Mouse (Mus musculus) layer of hippocampus, adult 8-10 months (tissue): ENCODE data around the gene Slc35f2. TPM values are rescaled to one million over a fixed set of nuclear protein-coding genes. Genes with fewer than 3 reads are reported as not detected.
A peak's percentile ranks its signal among the peaks of the same experiment; 100 is the strongest.

Experiments
- DNase-seq, 2 experiments: peaks; one replicate each; pipeline ENCODE4 v3.0.0; 2022; ENCODE audit warnings: low spot score in 2 of 2
- total RNA-seq, 4 experiments: library from RNA; stranded (reverse); gene quantifications; 2 replicates each; pipeline ENCODE4 v1.2.4; 2022

The Slc35f2 gene
- total RNA-seq, 4 experiments from 2014 or later = 3.9 to 4.4 (median 4.1) TPM

DNA sequence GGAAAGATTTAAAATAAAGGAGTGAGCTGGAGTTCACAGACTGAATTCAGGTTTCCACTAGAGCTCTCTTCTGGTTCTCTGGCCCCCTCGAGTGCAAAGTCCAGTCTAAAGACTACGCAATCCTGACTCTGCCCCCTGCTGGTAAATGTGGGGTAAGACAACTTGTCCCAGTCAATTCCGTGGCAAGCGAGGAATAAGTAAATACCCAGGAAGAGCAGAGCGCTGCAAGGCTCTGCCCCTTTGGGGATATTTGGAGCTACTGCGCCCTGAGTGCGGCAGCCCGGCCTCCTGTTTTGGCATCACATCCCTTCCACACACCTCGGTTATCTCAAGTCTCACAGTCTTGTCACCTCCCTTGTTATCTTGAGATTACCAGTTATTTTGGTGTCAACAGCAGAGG lies 54.0 kb downstream of the Slc35f2 start:
- DNase-seq = no peak

DNA sequence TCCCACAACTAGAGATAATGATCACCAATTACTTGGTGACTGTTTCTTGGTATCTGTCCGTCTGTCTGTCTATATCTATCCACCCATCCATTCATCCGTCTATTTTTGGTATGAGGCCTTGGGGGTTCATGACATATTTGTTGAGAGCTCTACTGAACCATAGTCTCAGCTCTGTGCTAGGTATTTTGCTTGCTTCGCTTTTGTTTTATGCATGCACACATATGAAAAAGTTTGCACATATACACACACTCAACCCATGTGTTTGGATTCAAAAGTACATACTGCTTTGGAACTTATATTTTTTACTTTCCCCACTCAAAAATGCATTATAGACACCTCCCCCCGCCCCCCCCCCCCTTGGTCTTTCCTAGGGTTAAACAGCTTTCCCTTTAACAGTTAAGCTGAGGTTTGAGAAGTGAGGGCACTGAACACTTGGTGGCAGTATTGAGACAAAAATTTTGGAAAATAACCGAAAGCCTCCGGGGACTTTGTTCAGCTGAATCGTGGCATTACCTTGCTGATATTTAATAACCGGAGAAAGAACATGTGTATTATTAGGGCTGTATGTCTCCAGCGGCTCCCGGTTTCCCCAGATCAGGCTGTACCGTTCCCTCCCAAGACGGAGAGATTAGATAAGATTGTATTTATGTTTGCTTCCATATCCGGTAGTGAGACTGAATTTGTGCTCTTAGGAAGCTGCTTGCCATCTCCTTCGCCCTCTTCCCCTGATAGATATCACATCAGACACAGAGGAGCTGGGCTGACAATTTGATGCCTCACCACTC lies 57.9 kb downstream of the Slc35f2 start:
- DNase-seq = peak; percentile 25 to 68

DNA sequence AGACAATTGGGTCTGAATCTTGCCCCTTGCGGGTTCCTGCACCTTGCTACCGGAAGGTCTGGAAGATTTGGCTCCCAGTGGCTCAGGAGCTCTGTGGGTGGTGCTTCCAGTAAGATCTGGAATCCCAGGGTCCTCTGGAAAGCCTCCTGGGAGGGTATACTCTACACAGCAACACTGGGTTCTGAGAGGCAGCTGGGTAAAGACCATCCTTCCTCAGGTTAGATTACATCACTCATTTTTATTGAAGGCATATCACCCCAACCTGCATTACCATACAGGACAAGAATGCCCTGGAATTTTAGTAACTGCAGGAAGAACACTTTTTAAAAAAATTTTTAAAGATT lies 58.5 kb downstream of the Slc35f2 start:
- no peak for DNase-seq

DNA sequence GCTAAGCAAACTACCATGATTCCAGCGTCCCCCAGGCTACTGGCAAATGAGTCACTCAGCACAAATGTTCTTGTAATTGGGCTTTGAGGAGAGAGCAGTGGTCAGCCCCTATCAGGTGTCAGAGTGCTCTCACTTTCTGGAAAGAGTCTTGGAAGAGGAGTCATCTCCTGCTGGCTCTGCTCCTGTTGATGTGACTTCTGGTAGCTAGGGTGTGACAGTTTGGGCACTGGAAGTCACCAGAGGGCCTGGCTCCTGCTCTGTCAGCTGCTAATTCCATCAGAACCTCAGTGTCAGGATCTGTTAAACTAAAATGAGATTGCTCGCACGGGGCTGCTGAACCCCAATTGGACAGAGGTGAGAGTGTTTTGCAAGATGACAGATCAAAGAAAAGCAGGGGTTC lies 63.7 kb downstream of the Slc35f2 start:
- no peak for DNase-seq

DNA sequence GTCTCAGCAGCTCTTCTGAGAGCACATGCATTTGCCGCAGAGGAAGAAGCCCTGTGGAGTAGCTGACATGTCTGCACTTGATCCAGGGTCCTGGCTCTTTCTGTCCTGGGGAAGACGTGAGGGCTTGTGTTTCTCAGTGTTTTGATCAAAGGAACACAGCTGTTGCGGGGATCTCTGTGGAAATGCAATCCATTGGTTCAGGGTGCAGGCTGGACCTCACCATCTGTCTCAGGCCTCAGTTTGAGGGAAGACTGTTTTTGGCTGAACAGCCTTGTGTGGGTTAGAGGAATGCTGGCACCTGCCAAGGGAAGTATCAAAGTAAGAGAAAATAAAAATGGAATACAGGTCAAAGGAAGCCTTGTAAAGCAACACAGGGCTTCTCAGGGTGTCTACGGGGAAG lies 64.6 kb downstream of the Slc35f2 start:
- no peak for DNase-seq

DNA sequence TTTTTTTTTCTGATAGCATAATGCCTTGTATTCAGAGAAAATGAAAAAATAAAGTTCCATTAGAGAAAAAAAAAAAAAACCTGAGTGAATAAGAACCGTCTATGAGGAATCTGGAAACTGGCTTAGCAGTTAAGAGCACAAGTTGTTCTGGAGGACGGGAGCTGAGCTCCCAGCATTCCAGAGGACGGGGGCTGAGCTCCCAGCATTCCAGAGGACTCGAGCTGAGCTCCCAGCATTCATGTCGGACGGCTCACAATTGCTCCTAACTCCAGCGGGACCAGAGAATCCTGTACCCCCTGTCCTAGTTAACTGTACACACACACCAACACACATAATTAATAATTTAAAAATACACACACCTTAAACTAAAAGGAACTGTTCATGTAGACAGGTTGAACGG lies 67.5 kb downstream of the Slc35f2 start:
- no peak for DNase-seq

DNA sequence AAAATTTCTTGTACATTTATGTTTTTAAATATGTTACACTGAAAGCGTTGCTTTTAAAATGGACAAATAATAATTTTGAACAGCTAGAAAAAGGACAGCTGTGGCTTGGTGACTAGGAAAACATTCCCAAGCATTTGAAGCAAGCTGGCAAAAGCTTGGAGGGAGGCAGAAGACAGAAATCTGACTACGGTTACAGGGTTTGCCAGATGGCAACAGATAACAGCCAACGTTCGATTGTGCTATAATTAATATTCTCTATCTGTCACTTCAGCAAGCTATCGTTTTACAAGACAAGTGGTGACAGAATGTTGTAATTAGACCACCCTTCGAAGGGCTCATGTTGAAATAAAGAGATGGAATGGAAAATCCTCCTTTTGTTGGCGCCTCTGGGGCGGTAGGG lies 77.2 kb downstream of the Slc35f2 start:
- peak; percentile 47 to 69 for DNase-seq

DNA sequence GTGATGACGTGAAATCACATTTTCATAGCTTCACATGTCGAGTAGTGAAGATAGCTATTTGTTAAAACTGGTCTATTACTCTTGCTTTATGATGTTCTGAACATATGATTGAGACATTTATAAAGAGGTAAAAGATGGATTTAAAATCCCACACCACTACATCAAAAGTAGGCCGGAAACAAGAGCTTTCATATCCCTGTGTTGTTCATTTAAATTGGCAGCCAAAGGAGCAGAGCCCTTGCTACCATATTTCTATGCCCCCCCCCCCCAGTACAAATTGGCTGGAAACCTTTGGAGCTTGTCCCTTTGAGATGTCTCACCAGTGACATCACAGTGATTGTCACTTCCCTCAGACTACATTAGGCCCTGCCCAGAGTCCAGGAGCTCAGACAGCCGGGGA lies 78.5 kb downstream of the Slc35f2 start, which contains the start of gene Sln:
TSS of gene Sln (plus strand) at position 301 of the 400 bp plus-strand sequence.
- DNase-seq = no peak

DNA sequence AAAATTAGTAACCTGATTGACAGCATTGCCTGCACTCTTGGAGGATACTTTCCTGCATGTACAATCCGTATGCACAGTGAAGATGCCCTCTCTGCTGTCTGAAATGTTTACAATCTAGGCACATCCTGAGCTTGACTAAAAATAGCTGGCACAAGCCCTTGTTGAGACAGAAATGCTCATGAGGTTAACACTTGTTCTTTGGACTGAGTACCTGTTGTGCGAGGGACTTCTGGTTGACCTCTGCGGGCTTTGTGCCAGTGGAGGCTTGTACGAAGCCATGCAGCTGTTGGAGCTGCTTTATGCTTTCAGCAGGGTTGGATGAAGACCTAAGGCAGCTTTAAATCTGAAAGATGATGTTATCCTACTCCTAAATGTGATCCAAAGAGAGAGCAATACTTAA lies 80.8 kb downstream of the Slc35f2 start:
- DNase-seq = no peak

DNA sequence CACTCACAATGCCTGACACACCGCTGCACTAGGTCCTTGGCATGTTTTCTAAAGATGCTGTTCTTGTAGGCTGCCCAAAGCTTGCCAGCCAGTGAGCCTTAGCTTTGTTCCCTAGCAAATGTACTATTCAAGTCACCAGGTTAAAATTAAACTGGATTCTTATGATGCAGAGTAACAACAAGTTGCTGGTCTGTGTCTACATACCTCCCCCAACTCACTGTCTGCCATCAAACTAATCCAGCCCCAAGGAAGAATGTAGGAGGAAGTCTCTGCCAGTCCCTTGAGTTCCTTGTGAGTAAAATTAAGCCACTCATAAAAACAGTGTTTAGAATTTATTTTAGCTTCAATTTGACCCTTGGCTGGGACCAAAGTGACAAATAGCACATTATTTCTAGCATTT lies 82.3 kb downstream of the Slc35f2 start:
- no peak for DNase-seq

DNA sequence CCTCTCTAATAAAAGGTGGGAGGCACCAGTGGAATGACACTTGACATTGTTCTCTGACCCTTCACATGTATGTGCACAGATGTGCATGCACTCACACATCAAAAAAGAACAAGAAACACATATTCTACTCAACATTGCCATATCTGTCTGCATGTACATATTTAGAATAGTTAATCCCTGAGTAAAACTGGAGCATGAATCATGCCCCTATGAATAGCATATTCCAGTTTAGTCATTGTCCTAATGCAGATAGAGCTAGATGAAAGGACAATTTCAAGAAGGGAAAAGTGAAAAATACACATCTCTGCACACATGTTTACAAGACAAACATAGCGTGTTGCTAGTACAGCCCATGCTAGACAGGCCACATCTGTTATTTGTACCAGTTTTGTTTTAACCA lies 83.2 kb downstream of the Slc35f2 start:
- DNase-seq = no peak

DNA sequence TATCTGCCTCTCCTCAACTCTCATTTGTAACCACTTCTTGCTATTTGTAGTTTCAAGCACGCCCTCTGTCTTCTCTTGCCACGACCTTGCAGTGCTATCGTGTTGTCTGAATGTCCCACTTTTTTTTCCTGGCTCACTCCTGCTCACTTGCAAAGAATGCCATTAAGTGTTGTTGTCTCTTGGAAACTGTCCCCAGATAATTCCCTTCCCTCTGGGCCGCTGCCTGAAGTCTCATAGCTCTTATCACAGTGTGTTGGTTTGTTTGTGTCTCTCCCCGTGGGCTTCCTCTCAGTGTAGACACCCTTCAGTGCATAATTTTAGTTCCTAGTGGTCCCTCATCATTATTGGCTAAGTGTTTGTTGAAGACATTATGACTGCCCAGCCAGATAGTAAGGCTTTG lies 86.5 kb downstream of the Slc35f2 start:
- no peak for DNase-seq

Other genes starting within 250 kb of the Slc35f2 start
- gene Atm, start 234.8 kb upstream of the Slc35f2 start, total RNA-seq = 10 to 100 TPM; 18.8 to 26.8 (median 21.5) TPM
- 10 to 100 TPM; 16.1 to 21.1 (median 18.8) TPM for gene Npat, start 234.5 kb upstream of the Slc35f2 start, total RNA-seq
- gene Acat1, start 161.2 kb upstream of the Slc35f2 start, total RNA-seq = 10 to 100 TPM; 61.7 to 70.1 (median 68.1) TPM
- gene Cul5, start 101.5 kb upstream of the Slc35f2 start, total RNA-seq = 10 to 100 TPM; 49.5 to 62.5 (median 54.1) TPM
- 1 to 10 TPM; 2.4 to 3.2 (median 2.7) TPM for gene Rab39, start 65.3 kb upstream of the Slc35f2 start, total RNA-seq
- under 1 TPM in 2 of 4 experiments, not detected in 2; 0.29 to 0.83 TPM for gene Sln, start 78.6 kb downstream of the Slc35f2 start, total RNA-seq
- gene Elmod1, start 203.8 kb downstream of the Slc35f2 start, total RNA-seq = 100 to 1,000 TPM; 205 to 236 (median 228) TPM